8 mouse cellular contexts compared by ENCODE assay signal in the genomic region with DNA sequence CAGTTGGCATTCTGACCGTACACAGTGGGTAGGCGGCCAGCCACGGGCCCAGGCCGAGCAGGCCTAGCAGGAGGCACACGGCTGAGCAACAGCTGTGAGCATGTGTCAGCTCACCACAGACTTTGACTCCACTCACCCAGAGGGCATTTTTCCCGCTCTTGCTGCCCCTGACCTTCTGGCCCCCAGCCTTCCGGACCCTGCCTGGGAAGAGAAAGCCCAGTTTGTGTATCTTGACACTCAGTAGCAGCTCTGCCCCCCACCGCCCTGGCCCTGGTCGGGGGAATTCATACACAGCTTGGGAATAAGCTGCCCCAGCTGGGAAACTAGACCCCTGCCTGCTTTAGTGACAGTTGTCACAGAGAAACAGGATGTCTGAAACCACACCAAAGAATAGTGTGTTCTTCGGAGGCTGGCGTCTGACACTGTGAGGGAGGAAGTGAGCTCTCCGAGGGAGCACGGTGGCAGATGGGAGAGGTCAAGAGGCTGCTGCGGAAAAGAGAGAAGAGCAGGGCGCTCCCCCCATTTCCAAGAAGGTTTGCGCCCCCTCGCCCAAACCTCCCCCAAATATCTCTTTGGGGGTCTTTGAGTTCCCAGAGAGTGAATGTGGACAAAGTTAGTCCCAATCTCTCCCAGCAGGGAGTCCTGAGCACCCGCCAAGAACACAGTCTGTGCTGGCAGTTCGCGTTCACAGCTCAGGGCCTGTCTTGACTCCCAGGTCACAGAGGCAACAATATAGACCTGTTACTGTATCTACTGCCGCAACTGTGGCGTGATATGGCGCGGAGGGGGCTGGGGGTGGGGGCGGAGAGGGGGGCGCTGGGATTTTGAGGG. TPM values are rescaled to one million over a fixed set of nuclear protein-coding genes. Genes with fewer than 3 reads are reported as not detected.
DNase-seq lines count a peak whose midpoint lies in the region; ATAC-seq and TF ChIP-seq lines count a peak whose summit lies in the region.

No protein-coding gene starts in this region.

- H3K27ac ChIP-seq in bone marrow, adult 2 months (ENCODE audit: control insufficient read depth, insufficient read depth, low read depth, low read length, poor library complexity): peak overlapping the region; percentile 62
- peak overlapping the region; percentile 52; the same call in 1 of the 2 replicates for H3K27ac ChIP-seq in forebrain, embryonic 14.5 days (ENCODE audit: low read depth, low read length)
- no peak overlapping the region for H3K27ac ChIP-seq in midbrain, embryonic 14.5 days (replicated peaks; ENCODE audit: low read depth, low read length)

- TF ChIP-seq CTCF in bone marrow, adult 2 months (IDR thresholded peaks at IDR 0.05; ENCODE audit: control insufficient read depth, insufficient read depth, low read length): no peak

- no peak overlapping the region for H3K9ac ChIP-seq in forebrain, embryonic 14.5 days (ENCODE audit: low read length)
- no peak overlapping the region for H3K9ac ChIP-seq in midbrain, embryonic 14.5 days (replicated peaks; ENCODE audit: low read length)

- no peak overlapping the region for H3K4me3 ChIP-seq in bone marrow, adult 2 months (replicated peaks; ENCODE audit: control insufficient read depth, low read depth, low read length)
- no peak overlapping the region for H3K4me3 ChIP-seq in forebrain, embryonic 14.5 days (ENCODE audit: low read depth, low read length)
- no peak overlapping the region for H3K4me3 ChIP-seq in midbrain, embryonic 14.5 days (replicated peaks; ENCODE audit: low read depth, low read length)

- no peak overlapping the region for H3K4me2 ChIP-seq in forebrain, embryonic 14.5 days (ENCODE audit: low read length)
- H3K4me2 ChIP-seq in midbrain, embryonic 14.5 days (ENCODE audit: low read length): no peak overlapping the region

- DNase-seq in forebrain, embryonic 14.5 days (ENCODE audit: low spot score): peak; percentile 28
- peak; percentile 46 to 51 for DNase-seq in kidney, postnatal 4 days
- DNase-seq in midbrain, embryonic 14.5 days: peak; percentile 12
- DNase-seq in urinary bladder, postnatal 14 days (ENCODE audit: low spot score): no peak
- no peak for DNase-seq in testis, postnatal 10 days (ENCODE audit: low spot score)

- H3K27me3 ChIP-seq in forebrain, embryonic 14.5 days (replicated peaks; ENCODE audit: control insufficient read depth, insufficient read depth, low read length): no peaks in the 10 kb centered on the region
- H3K27me3 ChIP-seq in midbrain, embryonic 14.5 days (ENCODE audit: control insufficient read depth, insufficient read depth, low read length): no peaks in the 10 kb centered on the region

- TF ChIP-seq POLR2A in bone marrow, adult 2 months (IDR thresholded peaks at IDR 0.05; ENCODE audit: borderline replicate concordance, control insufficient read depth, low read depth, low read length): no peak

- 0 out of 2 replicates have a peak, but pooled peaks cover 5% of the 10 kb centered on the region for H3K9me3 ChIP-seq in forebrain, embryonic 14.5 days (replicated peaks; ENCODE audit: control insufficient read depth, low read length)
- H3K9me3 ChIP-seq in midbrain, embryonic 14.5 days (ENCODE audit: control insufficient read depth, low read length): peaks cover 5% of the 10 kb centered on the region; the same call in 1 of the 2 replicates

- no peaks in the 10 kb centered on the region for H3K36me3 ChIP-seq in forebrain, embryonic 14.5 days (ENCODE audit: control insufficient read depth, insufficient read depth, low read length)
- no peaks in the 10 kb centered on the region for H3K36me3 ChIP-seq in midbrain, embryonic 14.5 days (ENCODE audit: control insufficient read depth, insufficient read depth, low read length)

- H3K4me1 ChIP-seq in bone marrow, adult 2 months (ENCODE audit: control insufficient read depth, insufficient read depth, low read length): no peaks in the 10 kb centered on the region
- peaks cover 3% of the 10 kb centered on the region; the same call in 1 of the 2 replicates for H3K4me1 ChIP-seq in forebrain, embryonic 14.5 days (ENCODE audit: control insufficient read depth, insufficient read depth, low read length)
- H3K4me1 ChIP-seq in midbrain, embryonic 14.5 days (ENCODE audit: control insufficient read depth, insufficient read depth, low read length): no peaks in the 10 kb centered on the region

- ATAC-seq in CD4-positive, CD25-positive, alpha-beta regulatory T cell, adult 4 months: peak; percentile 99
- no peak for ATAC-seq in forebrain, embryonic 14.5 days
- no peak for ATAC-seq in midbrain, embryonic 14.5 days (ENCODE audit: low FRiP score, low TSS enrichment)
- no peak for ATAC-seq in monocyte, adult 5-6 weeks (replicated peaks; ENCODE audit: insufficient number of reproducible peaks, low FRiP score, low TSS enrichment, poor library complexity, severe bottlenecking)

- 45% methylated on average over 26 of the region's 26 CpGs for WGBS in bone marrow, adult 2 months
- WGBS in forebrain, embryonic 14.5 days: 69% methylated on average over 26 of the region's 26 CpGs
- WGBS in midbrain, embryonic 14.5 days: 60% methylated on average over 26 of the region's 26 CpGs

RNA-seq across cellular contexts. Expression of a gene that starts 24.4 kb away (rescaled TPM):
- polyA plus RNA-seq in CD4-positive, CD25-positive, alpha-beta regulatory T cell, adult 4 months (2017; shearing (Covaris generic)): under 1 TPM; 0.29 to 0.32 TPM
- not detected in 2 replicates for polyA plus RNA-seq in bone marrow, adult 2 months (2011; ENCODE audit: insufficient read depth, insufficient read length, low replicate concordance, missing spikeins)
- 6.8 and 12.5 TPM in 2 replicates for polyA plus RNA-seq in forebrain, embryonic 14.5 days (2014; fragmentation: Nextera tagmentation; extraction: Ambion mirVana)
- polyA plus RNA-seq in midbrain, embryonic 14.5 days (2014; fragmentation: Nextera tagmentation; extraction: Ambion mirVana): 19.0 and 21.1 TPM in 2 replicates
- not detected in 3 replicates for total RNA-seq in monocyte, adult 5-6 weeks (2017)

Comparison
In these comparisons a context has a peak if more than half of its experiments do, and no peak if none do; other contexts are left out.
1. DNase-seq: peak in forebrain, embryonic 14.5 days (single experiment), kidney, postnatal 4 days (2 of 2) and midbrain, embryonic 14.5 days (single experiment); none in urinary bladder, postnatal 14 days (single experiment) and testis, postnatal 10 days (single experiment).